Mouse (Mus musculus) heart, embryonic 12.5 days (tissue): ENCODE measurements around the gene Scgb2b19. TPM values are rescaled to one million over a fixed set of nuclear protein-coding genes. Genes with fewer than 3 reads are reported as not detected.
"Not testable (repeated sequence)": the region's sequence is repeated elsewhere in the genome, so short reads cannot be mapped to it uniquely, and the experiment has no call there.

Source experiments
- ATAC-seq: fragments of 200-750 bp; cut with Nextera tagmentation; 2 replicates; pipeline ENCODE4 v1.8.0; 2017; ENCODE audit warnings: moderate TSS enrichment, moderate library complexity; ENCODE audit not compliant: insufficient number of reproducible peaks, low FRiP score
- H3K27ac ChIP-seq: fragments of 300-500 bp; sonication (generic); 2 replicates; pipeline ENCODE4 v1.5.1; 2016; ENCODE audit warnings: mild to moderate bottlenecking, moderate library complexity; ENCODE audit not compliant: poor library complexity, severe bottlenecking
- H3K27me3 ChIP-seq: fragments of 300-500 bp; sonication (generic); replicated peaks from 2 replicates; pipeline ENCODE4 v1.6.1; 2016; ENCODE audit warnings: mild to moderate bottlenecking, moderate library complexity
- H3K36me3 ChIP-seq: fragments of 300-500 bp; sonication (generic); 2 replicates; pipeline ENCODE4 v1.6.1; 2016; ENCODE audit warnings: mild to moderate bottlenecking, moderate library complexity
- H3K4me1 ChIP-seq: fragments of 300-500 bp; sonication (generic); replicated peaks from 2 replicates; pipeline ENCODE4 v1.6.1; 2016; ENCODE audit warnings: mild to moderate bottlenecking
- H3K4me2 ChIP-seq: fragments of 300-500 bp; sonication (generic); 2 replicates; pipeline ENCODE4 v1.6.1; 2016; ENCODE audit warnings: mild to moderate bottlenecking, moderate library complexity
- H3K4me3 ChIP-seq: fragments of 300-500 bp; sonication (generic); 2 replicates; pipeline ENCODE4 v1.5.1; 2016; ENCODE audit warnings: mild to moderate bottlenecking
- H3K9ac ChIP-seq: fragments of 300-500 bp; sonication (generic); 2 replicates; pipeline ENCODE4 v1.6.1; 2016; ENCODE audit warnings: mild to moderate bottlenecking, moderate library complexity
- H3K9me3 ChIP-seq: fragments of 300-500 bp; sonication (generic); replicated peaks from 2 replicates; pipeline ENCODE4 v1.6.1; 2016; ENCODE audit warnings: mild to moderate bottlenecking, moderate library complexity
- WGBS: fragments of 180-500 bp; shearing (Covaris S2); methylation state at CpG from one replicate; pipeline ENCODE4 v1.1.7; 2016; 5-methylcytosine and 5-hydroxymethylcytosine counted together
- polyA plus RNA-seq: library from polyadenylated mRNA; unstranded; fragments of >200 nt; fragmentation: Nextera tagmentation; extraction: Ambion mirVana; gene quantifications from 2 replicates; pipeline ENCODE4 v1.2.1, GENCODE M21; 2016

Gene Scgb2b19
- polyA plus RNA-seq, result not detected in 2 replicates

GRCm38 (mm10) chr7:33280238-33280637, at the start of gene Scgb2b19:
Scgb2b19 (minus strand) TSS chr7:33280338.
- ATAC-seq, H3K9ac ChIP-seq, H3K9me3 ChIP-seq, H3K36me3 ChIP-seq, H3K27me3 ChIP-seq, H3K4me2 ChIP-seq, H3K27ac ChIP-seq, H3K4me1 ChIP-seq, H3K4me3 ChIP-seq: not testable (repeated sequence)

- not testable (repeated sequence) for H3K9ac ChIP-seq, H3K27me3 ChIP-seq, ATAC-seq, H3K4me3 ChIP-seq, H3K9me3 ChIP-seq, H3K4me1 ChIP-seq, H3K36me3 ChIP-seq, H3K4me2 ChIP-seq, H3K27ac ChIP-seq
- 70% methylated on average over 3 of the region's 3 CpGs for WGBS
Measured at GRCm38 (mm10) chr7:33286991-33287390, 6.9 kb upstream of the Scgb2b19 start, which contains the start of gene Scgb1b19. Scgb1b19 (plus strand) TSS chr7:33287291.

Other genes with a start within 250 kb of the Scgb2b19 start
- not detected in 2 replicates for gene Scgb2b17, start 223.8 kb downstream of the Scgb2b19 start, polyA plus RNA-seq
- gene Scgb1b17, start 216.9 kb downstream of the Scgb2b19 start, polyA plus RNA-seq, result not detected in 2 replicates
- not detected in 2 replicates for gene Scgb2b18, start 106.5 kb downstream of the Scgb2b19 start, polyA plus RNA-seq
- gene Scgb1b18, start 94.8 kb downstream of the Scgb2b19 start, polyA plus RNA-seq, result not detected in 2 replicates
- gene Scgb1b19, start 7.0 kb upstream of the Scgb2b19 start, polyA plus RNA-seq, result not detected in 2 replicates
- gene Scgb2b20, start 86.0 kb upstream of the Scgb2b19 start, polyA plus RNA-seq, result not detected in 2 replicates
- gene Scgb1b20, start 92.9 kb upstream of the Scgb2b19 start, polyA plus RNA-seq, result not detected in 2 replicates
- gene Scgb2b21, start 240.1 kb upstream of the Scgb2b19 start, polyA plus RNA-seq, result not detected in 2 replicates